Mouse (Mus musculus) right cerebral cortex, adult 2 months (tissue): Measurements from ENCODE around the gene Apba1.

ENCODE experiments used
- DNase-seq, 2 experiments: peaks; one replicate each; pipeline ENCODE4 v3.0.0; 2021 to 2022; ENCODE audit warnings: low spot score in 2 of 2

Gene Apba1

GRCm38 (mm10) chr19:23941422-23941949 lies 182.8 kb downstream of the Apba1 start:
- DNase-seq = no peak

GRCm38 (mm10) chr19:23942886-23943285 lies 184.2 kb downstream of the Apba1 start:
- DNase-seq = no peak

- no peak for DNase-seq
Measured at GRCm38 (mm10) chr19:23946026-23946685, 187.5 kb downstream of the Apba1 start.

- no peak for DNase-seq
Measured at GRCm38 (mm10) chr19:23946751-23947150, 188.1 kb downstream of the Apba1 start.

- no peak for DNase-seq
Measured at GRCm38 (mm10) chr19:23947871-23948270, 189.2 kb downstream of the Apba1 start.

GRCm38 (mm10) chr19:23948301-23949000 lies 189.8 kb downstream of the Apba1 start:
- DNase-seq = no peak

- DNase-seq = no peak
Measured at GRCm38 (mm10) chr19:23955461-23955860, 196.8 kb downstream of the Apba1 start.

- no peak for DNase-seq
Measured at GRCm38 (mm10) chr19:23956299-23956975, 197.8 kb downstream of the Apba1 start.

- no peak for DNase-seq
Measured at GRCm38 (mm10) chr19:23957563-23957962, 198.9 kb downstream of the Apba1 start.

GRCm38 (mm10) chr19:23958925-23959324 lies 200.2 kb downstream of the Apba1 start:
- no peak for DNase-seq

GRCm38 (mm10) chr19:23959870-23960269 lies 201.2 kb downstream of the Apba1 start:
- DNase-seq = no peak

- no peak for DNase-seq
Measured at GRCm38 (mm10) chr19:23960275-23960674, 201.6 kb downstream of the Apba1 start.

- no peak for DNase-seq
Measured at GRCm38 (mm10) chr19:23960831-23961447, 202.3 kb downstream of the Apba1 start.

GRCm38 (mm10) chr19:23961516-23961915 lies 202.8 kb downstream of the Apba1 start:
- peak; percentile 58 to 72 for DNase-seq

GRCm38 (mm10) chr19:23964401-23964910 lies 205.8 kb downstream of the Apba1 start:
- DNase-seq = no peak

GRCm38 (mm10) chr19:23966376-23966775 lies 207.7 kb downstream of the Apba1 start:
- DNase-seq = no peak

GRCm38 (mm10) chr19:23967156-23967555 lies 208.5 kb downstream of the Apba1 start:
- DNase-seq = peak; percentile 71 to 78

- no peak for DNase-seq
Measured at GRCm38 (mm10) chr19:23968125-23968861, 209.6 kb downstream of the Apba1 start.

GRCm38 (mm10) chr19:23968862-23969225 lies 210.2 kb downstream of the Apba1 start:
- no peak for DNase-seq

- DNase-seq = no peak
Measured at GRCm38 (mm10) chr19:23970374-23970773, 211.7 kb downstream of the Apba1 start.

GRCm38 (mm10) chr19:23971391-23971790 lies 212.7 kb downstream of the Apba1 start:
- DNase-seq = no peak
